Mouse (Mus musculus): ENCODE data around the gene Kptn. TPM values are rescaled to one million over a fixed set of nuclear protein-coding genes. Genes with fewer than 3 reads are reported as not detected.

Gene Kptn
- polyA plus RNA-seq (2016; fragmentation: Nextera tagmentation; extraction: Ambion mirVana), result 28.8 and 30.6 TPM in 2 replicates

GRCm38 (mm10) chr7:16119569-16120261 is at the start of gene Kptn:
Gene Kptn, plus strand, starts transcription at chr7:16119895.
- Histone ChIP-seq H3K4me1 (peaks cover 17% of the 10 kb centered on the region), H3K27me3 (ENCODE audit: low read depth, poor library complexity, severe bottlenecking) (no peaks in the 10 kb centered on the region), H3K4me3 (peak within 1 kb of the TSS; percentile 73), H3K9me3 (replicated peaks) (no peaks in the 10 kb centered on the region), H3K36me3 (peaks cover 34% of the 10 kb centered on the region), H3K27ac (replicated peaks) (peak within 1 kb of the TSS; percentile 95)
- peak; percentile 92 for DNase-seq (ENCODE audit: low spot score)
- 2% methylated on average over 33 of the region's 33 CpGs for WGBS

- no peak overlapping the region for H3K4me3 ChIP-seq
These were observed 48.8 kb upstream of the Kptn start for GRCm38 (mm10) chr7:16070846-16071245.

GRCm38 (mm10) chr7:16071906-16072305 is 47.8 kb upstream of the Kptn start:
- no peaks in the 10 kb centered on the region for H3K27me3 ChIP-seq (ENCODE audit: low read depth, poor library complexity, severe bottlenecking)
- H3K27ac ChIP-seq (replicated peaks), result no peak overlapping the region
- WGBS, result 86% methylated on average over 6 of the region's 6 CpGs
- H3K36me3 ChIP-seq, result no peaks in the 10 kb centered on the region
- H3K9me3 ChIP-seq (replicated peaks), result no peaks in the 10 kb centered on the region
- DNase-seq (ENCODE audit: low spot score), result no peak
- H3K4me3 ChIP-seq, result no peak overlapping the region
- H3K4me1 ChIP-seq, result no peaks in the 10 kb centered on the region

More at GRCm38 (mm10) chr7:16070846-16071245, 48.8 kb upstream of the Kptn start:
- Histone ChIP-seq H3K36me3 (no peaks in the 10 kb centered on the region), H3K9me3 (replicated peaks) (no peaks in the 10 kb centered on the region), H3K4me1 (no peaks in the 10 kb centered on the region), H3K27ac (replicated peaks) (no peak overlapping the region), H3K27me3 (ENCODE audit: low read depth, poor library complexity, severe bottlenecking) (no peaks in the 10 kb centered on the region)
- no peak for DNase-seq (ENCODE audit: low spot score)

DNA sequence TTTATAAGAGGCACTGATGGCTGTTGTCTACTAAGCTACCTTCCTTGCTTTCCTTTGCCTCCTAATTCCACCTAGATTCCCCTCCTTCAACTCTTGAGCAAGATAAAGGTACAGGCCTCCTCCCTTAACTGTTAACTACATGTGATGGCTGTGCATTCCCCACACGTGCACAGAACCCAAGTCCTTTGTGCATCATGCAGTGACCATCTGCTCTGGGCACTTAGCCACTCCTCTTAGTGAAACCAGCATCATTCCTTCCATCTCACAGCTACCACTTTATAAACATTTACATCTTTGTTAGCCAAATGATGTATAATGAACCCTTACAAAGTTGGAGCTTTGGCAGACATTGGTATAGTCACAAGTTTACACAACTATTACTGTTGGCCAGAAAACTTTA is 39.7 kb upstream of the Kptn start:
- Histone ChIP-seq H3K4me3 (no peak overlapping the region), H3K4me1 (no peaks in the 10 kb centered on the region), H3K36me3 (no peaks in the 10 kb centered on the region), H3K9me3 (replicated peaks) (no peaks in the 10 kb centered on the region), H3K27ac (replicated peaks) (no peak overlapping the region), H3K27me3 (ENCODE audit: low read depth, poor library complexity, severe bottlenecking) (no peaks in the 10 kb centered on the region)
- no peak for DNase-seq (ENCODE audit: low spot score)
- 84% methylated on average over 1 of the region's 1 CpGs for WGBS

- 76% methylated on average over 4 of the region's 4 CpGs for WGBS
- no peak overlapping the region for H3K4me3 ChIP-seq
- H3K4me1 ChIP-seq, result no peaks in the 10 kb centered on the region
- no peak for DNase-seq (ENCODE audit: low spot score)
- H3K27me3 ChIP-seq (ENCODE audit: low read depth, poor library complexity, severe bottlenecking), result no peaks in the 10 kb centered on the region
- no peaks in the 10 kb centered on the region for H3K36me3 ChIP-seq
- H3K9me3 ChIP-seq (replicated peaks), result no peaks in the 10 kb centered on the region
- no peak overlapping the region for H3K27ac ChIP-seq (replicated peaks)
These were observed 39.1 kb upstream of the Kptn start for GRCm38 (mm10) chr7:16080581-16080980.

- no peaks in the 10 kb centered on the region for H3K4me1 ChIP-seq
- DNase-seq (ENCODE audit: low spot score), result no peak
These were observed 36.3 kb upstream of the Kptn start for GRCm38 (mm10) chr7:16083361-16083760.

DNA sequence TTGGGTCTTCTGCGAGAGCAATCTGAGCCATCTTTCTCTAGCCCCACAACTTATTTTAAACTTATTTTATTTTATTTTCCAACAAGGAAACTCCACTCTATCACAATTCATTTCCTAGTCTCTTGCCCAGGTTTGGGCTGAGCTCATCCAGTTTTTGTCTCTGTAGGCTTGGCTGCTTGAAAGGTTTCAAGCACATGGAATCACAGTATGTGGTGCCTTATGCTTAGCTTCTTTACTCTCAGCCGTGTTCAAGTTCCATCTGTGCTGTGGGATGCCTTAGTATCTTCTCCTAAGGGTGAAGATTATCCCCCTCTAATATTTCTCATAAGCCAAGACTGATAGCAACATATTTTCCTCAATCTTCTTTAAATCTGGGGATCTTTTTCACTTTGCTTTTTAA is 32.1 kb upstream of the Kptn start:
- H3K4me3 ChIP-seq, result no peak overlapping the region
- WGBS, result 75% methylated on average over 2 of the region's 2 CpGs
- H3K27me3 ChIP-seq (ENCODE audit: low read depth, poor library complexity, severe bottlenecking), result no peaks in the 10 kb centered on the region; the same call in 1 of the 2 replicates
- H3K36me3 ChIP-seq, result no peaks in the 10 kb centered on the region
- no peak overlapping the region for H3K27ac ChIP-seq (replicated peaks)
- H3K9me3 ChIP-seq (replicated peaks), result no peaks in the 10 kb centered on the region
- DNase-seq (ENCODE audit: low spot score), result no peak
- H3K4me1 ChIP-seq, result no peaks in the 10 kb centered on the region

More at GRCm38 (mm10) chr7:16083361-16083760, 36.3 kb upstream of the Kptn start:
- Histone ChIP-seq H3K36me3 (no peaks in the 10 kb centered on the region), H3K4me3 (no peak overlapping the region), H3K27ac (replicated peaks) (no peak overlapping the region), H3K9me3 (replicated peaks) (no peaks in the 10 kb centered on the region), H3K27me3 (ENCODE audit: low read depth, poor library complexity, severe bottlenecking) (no peaks in the 10 kb centered on the region)
- WGBS, result 69% methylated on average over 4 of the region's 4 CpGs

DNA sequence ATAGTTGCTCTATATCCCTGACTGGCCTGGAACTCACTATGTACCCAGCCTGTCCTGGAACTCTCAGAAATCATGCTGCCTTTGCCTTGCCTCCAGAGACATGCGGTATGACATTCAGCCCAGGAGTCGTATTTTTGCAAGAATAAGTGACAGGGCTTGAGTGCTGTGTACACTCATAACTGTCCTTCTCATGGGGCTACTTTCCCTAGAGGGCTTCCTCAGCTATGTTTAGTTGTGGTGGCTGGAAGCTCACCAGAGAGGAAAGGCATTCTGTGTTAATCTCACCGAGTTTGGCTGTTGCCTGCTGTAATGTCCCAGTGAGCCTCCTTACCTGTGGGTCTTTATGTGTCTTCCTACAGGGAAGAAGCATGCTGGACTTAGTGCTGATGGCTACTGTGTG is 25.1 kb upstream of the Kptn start:
- H3K27me3 ChIP-seq (ENCODE audit: low read depth, poor library complexity, severe bottlenecking), result no peaks in the 10 kb centered on the region; the same call in 1 of the 2 replicates
- DNase-seq (ENCODE audit: low spot score), result no peak
- H3K9me3 ChIP-seq (replicated peaks), result no peaks in the 10 kb centered on the region
- no peak overlapping the region for H3K4me3 ChIP-seq
- H3K4me1 ChIP-seq, result peaks cover 14% of the 10 kb centered on the region
- H3K36me3 ChIP-seq, result no peaks in the 10 kb centered on the region
- no peak overlapping the region for H3K27ac ChIP-seq (replicated peaks)
- 78% methylated on average over 3 of the region's 3 CpGs for WGBS

DNA sequence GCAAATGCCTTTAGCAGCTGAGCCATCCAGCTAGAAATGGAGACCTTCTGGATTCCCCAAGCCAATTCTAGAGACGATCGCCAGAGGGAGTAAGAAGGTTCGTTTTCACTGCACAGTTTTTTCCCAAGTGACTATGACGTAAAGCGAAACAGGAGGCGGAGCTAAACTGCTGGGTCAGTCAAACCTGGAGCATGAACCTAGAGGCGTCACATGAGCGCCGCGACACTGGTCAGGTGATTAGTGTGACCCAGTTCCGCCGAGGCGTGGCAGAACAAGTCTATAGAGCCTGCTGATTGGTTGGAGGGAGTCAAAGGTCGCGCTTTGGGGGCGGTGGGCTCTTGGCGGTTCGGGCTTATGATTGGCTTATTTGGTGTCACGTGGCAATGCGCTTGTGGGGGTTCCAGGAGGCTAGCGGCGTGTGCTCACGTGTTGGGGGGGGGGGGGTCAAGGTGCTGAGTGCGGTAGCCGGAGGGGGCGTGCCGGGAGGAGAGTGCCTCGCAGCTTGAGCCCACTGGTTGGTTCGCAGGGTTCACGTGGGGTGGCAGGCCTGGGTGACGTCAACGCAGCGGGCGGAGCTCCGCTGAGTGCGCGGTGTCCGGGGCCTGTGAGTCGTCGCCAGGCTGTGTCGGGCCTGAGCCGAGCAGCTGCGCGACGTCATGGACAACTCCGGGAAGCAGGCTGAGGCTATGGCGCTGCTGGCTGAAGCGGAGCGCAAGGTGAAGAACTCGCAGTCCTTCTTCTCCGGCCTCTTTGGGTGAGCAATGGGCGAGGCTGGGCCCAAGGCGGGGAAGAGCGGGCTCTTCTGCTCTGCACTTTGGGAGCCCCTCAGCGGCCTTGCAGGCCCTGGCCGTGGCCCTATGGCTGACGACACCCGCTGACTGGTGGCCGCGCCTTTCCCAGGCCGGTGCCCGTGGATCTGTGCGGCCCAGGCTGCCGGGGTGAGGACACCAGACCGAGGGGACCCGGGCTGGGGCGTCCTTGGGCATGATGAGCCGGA is 21.4 kb upstream of the Kptn start, which contains the start of gene Napa:
Napa (plus strand) TSS at position 438 of the 997 bp plus-strand sequence.
- peaks cover 29% of the 10 kb centered on the region for H3K36me3 ChIP-seq
- under 1% methylated on average over 68 of the region's 68 CpGs for WGBS
- peak within 1 kb of the TSS; percentile 82 for H3K4me3 ChIP-seq
- peaks cover 25% of the 10 kb centered on the region for H3K4me1 ChIP-seq
- no peaks in the 10 kb centered on the region for H3K27me3 ChIP-seq (ENCODE audit: low read depth, poor library complexity, severe bottlenecking)
- peak within 1 kb of the TSS; percentile 89 for H3K27ac ChIP-seq (replicated peaks)
- peak; percentile 99 for DNase-seq (ENCODE audit: low spot score)
- no peaks in the 10 kb centered on the region for H3K9me3 ChIP-seq (replicated peaks)

DNA sequence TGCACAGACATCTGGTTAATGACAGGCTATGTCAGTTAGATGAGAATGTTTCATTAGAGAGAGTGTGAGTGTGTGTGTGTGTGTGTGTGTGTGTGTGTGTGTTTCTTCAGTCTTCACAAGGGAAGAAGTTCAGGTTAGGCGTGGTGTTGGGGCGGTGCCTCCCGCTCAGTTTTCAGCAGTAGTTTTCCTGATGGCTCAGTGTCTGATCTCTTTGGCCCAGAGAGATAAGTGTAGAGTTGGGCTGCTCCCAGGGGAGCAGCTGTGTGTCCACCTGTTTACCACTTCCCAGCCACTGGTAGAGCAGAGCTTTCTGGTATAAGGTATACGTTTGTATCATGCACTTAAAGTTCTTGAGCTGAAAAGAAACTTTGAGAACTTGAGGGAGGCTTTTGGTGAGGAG is 19.8 kb upstream of the Kptn start:
- no peak for DNase-seq (ENCODE audit: low spot score)
- Histone ChIP-seq H3K4me3 (peak overlapping the region; percentile 82), H3K4me1 (peaks cover 25% of the 10 kb centered on the region), H3K36me3 (peaks cover 45% of the 10 kb centered on the region), H3K27ac (replicated peaks) (no peak overlapping the region), H3K9me3 (replicated peaks) (no peaks in the 10 kb centered on the region), H3K27me3 (ENCODE audit: low read depth, poor library complexity, severe bottlenecking) (no peaks in the 10 kb centered on the region)
- WGBS, result 77% methylated on average over 4 of the region's 4 CpGs

GRCm38 (mm10) chr7:16101081-16101480 is 18.6 kb upstream of the Kptn start:
- 83% methylated on average over 7 of the region's 7 CpGs for WGBS
- Histone ChIP-seq H3K4me1 (peaks cover 25% of the 10 kb centered on the region), H3K9me3 (replicated peaks) (no peaks in the 10 kb centered on the region), H3K27me3 (ENCODE audit: low read depth, poor library complexity, severe bottlenecking) (no peaks in the 10 kb centered on the region), H3K4me3 (no peak overlapping the region), H3K27ac (replicated peaks) (no peak overlapping the region), H3K36me3 (peaks cover 51% of the 10 kb centered on the region)
- DNase-seq (ENCODE audit: low spot score), result no peak

DNA sequence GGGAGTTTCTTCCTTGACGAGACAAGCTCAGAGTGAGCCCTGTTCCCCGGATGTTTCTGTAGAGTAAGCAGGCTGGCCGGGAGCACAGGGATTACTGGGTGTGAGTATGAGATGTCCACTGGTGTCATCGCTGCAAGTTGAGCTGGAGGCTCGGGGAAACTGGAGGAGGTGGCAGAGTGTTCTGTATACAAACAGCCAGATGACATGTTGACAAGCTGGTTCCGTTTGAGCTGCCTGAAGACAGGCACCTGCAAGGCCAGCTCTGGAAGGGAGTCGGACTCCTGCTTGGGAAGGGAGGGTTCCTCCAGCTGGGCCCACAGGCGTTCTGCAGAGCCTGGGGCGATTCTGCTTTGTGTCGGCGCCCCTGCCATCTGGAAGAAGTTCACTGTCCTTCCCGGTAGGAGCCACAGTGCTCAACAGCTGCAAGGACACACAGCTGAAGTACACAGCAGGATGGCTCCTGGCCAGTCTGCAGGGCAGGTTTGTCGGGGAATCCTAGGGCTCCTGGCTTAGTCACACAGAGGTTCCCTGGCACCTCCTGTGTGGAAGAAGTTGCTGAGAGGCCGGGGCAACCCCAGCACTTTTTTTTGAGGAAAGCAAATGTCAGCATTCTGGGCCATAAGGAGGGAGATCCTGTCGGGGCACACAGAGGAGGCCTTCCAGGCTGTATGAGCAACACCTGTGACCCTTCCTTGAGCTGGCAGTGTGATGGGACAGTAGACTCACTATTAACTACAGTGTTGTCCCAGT is 17.8 kb upstream of the Kptn start:
- Histone ChIP-seq H3K27ac (replicated peaks) (no peak overlapping the region), H3K36me3 (peaks cover 51% of the 10 kb centered on the region), H3K4me3 (no peak overlapping the region), H3K27me3 (ENCODE audit: low read depth, poor library complexity, severe bottlenecking) (no peaks in the 10 kb centered on the region), H3K9me3 (replicated peaks) (no peaks in the 10 kb centered on the region), H3K4me1 (peaks cover 25% of the 10 kb centered on the region)
- DNase-seq (ENCODE audit: low spot score), result no peak
- WGBS, result 86% methylated on average over 15 of the region's 15 CpGs
